Mouse (Mus musculus) heart, postnatal 0 days (tissue): ENCODE data around the gene Aspdh.

Source experiments
- CTCF ChIP-seq: IDR thresholded peaks from 2 replicates; pipeline ENCODE4 v1.5.1; 2016; ENCODE audit warnings: antibody characterized with exemption, control low read depth, low read depth
- EP300 ChIP-seq: IDR thresholded peaks from 2 replicates; pipeline ENCODE4 v1.6.1; 2016; ENCODE audit warnings: antibody characterized with exemption, low read depth

DNA sequence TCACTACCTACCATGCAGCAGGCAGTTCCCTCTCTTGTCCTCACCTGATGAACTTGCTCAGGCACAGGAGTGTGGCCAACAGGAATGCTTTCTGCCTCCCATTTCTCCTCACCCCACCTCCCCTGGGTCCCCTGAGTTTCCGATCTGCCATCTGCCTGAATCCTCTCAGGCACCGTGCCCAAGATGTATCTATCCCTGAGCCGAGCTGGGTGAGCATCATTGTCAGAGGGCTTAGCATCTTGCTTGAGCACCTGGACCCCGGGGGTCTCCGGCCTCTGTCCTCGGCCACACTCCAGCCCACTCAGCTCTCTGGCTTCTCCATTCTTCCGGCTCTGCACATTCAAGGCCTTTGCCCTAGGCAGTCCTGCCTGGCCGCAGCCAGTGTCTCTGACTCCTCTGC is 27.3 kb upstream of the Aspdh start:
- no peak for TF ChIP-seq EP300
- TF ChIP-seq CTCF = no peak
